Mouse (Mus musculus) intestine, postnatal 0 days (tissue): ENCODE data around the gene Erp44. TPM values are rescaled to one million over a fixed set of nuclear protein-coding genes. Genes with fewer than 3 reads are reported as not detected.

Experiments
- ATAC-seq: fragments of 200-750 bp; cut with Nextera tagmentation; 2 replicates; pipeline ENCODE4 v1.8.0; 2017; ENCODE audit warnings: mild to moderate bottlenecking, moderate TSS enrichment, moderate library complexity
- H3K27ac ChIP-seq: fragments of 300-500 bp; sonication (generic); 2 replicates; pipeline ENCODE4 v1.5.1; 2014; ENCODE audit warnings: mild to moderate bottlenecking, low read depth, low read length, moderate library complexity
- H3K27me3 ChIP-seq: fragments of 300-500 bp; sonication (generic); replicated peaks from 2 replicates; pipeline ENCODE4 v1.6.1; 2014; ENCODE audit warnings: low read length, mixed read lengths; ENCODE audit not compliant: control insufficient read depth, insufficient read depth
- H3K36me3 ChIP-seq: fragments of 300-500 bp; sonication (generic); 2 replicates; pipeline ENCODE4 v1.6.1; 2014; ENCODE audit warnings: mild to moderate bottlenecking, moderate library complexity; ENCODE audit not compliant: control insufficient read depth, insufficient read depth
- H3K4me1 ChIP-seq: fragments of 300-500 bp; sonication (generic); replicated peaks from 2 replicates; pipeline ENCODE4 v1.6.1; 2014; ENCODE audit warnings: antibody characterized with exemption, low read length, mixed read lengths; ENCODE audit not compliant: control insufficient read depth, insufficient read depth
- H3K4me2 ChIP-seq: fragments of 300-500 bp; sonication (generic); replicated peaks from 2 replicates; pipeline ENCODE4 v1.6.1; 2014; ENCODE audit warnings: low read depth, mild to moderate bottlenecking, moderate library complexity
- H3K4me3 ChIP-seq: fragments of 300-500 bp; sonication (generic); 2 replicates; pipeline ENCODE4 v1.5.1; 2014; ENCODE audit warnings: low read depth, low read length
- H3K9ac ChIP-seq: fragments of 300-500 bp; sonication (generic); 2 replicates; pipeline ENCODE4 v1.6.1; 2014; ENCODE audit warnings: mild to moderate bottlenecking, low read depth, low read length
- H3K9me3 ChIP-seq: fragments of 300-500 bp; sonication (generic); 2 replicates; pipeline ENCODE4 v1.6.1; 2016; ENCODE audit warnings: mixed run types; ENCODE audit not compliant: control insufficient read depth
- CTCF ChIP-seq: sonication (generic); IDR thresholded peaks from 2 replicates; pipeline ENCODE4 v1.5.1; 2016; ENCODE audit warnings: low read depth, mild to moderate bottlenecking, control low read depth, antibody characterized with exemption, moderate library complexity
- WGBS: fragments of 180-500 bp; shearing (Covaris S2); extraction: QIAGEN DNeasy Blood & Tissue Kit; methylation state at CpG from one replicate; pipeline ENCODE4 v1.1.7; 2014; 5-methylcytosine and 5-hydroxymethylcytosine counted together
- polyA plus RNA-seq: library from polyadenylated mRNA; unstranded; fragments of >200 nt; fragmentation: Nextera tagmentation; extraction: Ambion mirVana; gene quantifications from 2 replicates; pipeline ENCODE4 v1.2.1, GENCODE M21; 2015

Erp44 gene
- polyA plus RNA-seq, 1 experiment from 2014 or later, result 78.8 TPM

- peaks cover 16% of the 10 kb centered on the region for H3K36me3 ChIP-seq
- no peaks in the 10 kb centered on the region for H3K4me1 ChIP-seq
- H3K4me2 ChIP-seq, result no peak overlapping the region
- H3K27ac ChIP-seq, result no peak overlapping the region
- H3K9me3 ChIP-seq, result no peaks in the 10 kb centered on the region
- ATAC-seq, result no peak
- H3K4me3 ChIP-seq, result no peak overlapping the region
- 87% methylated on average over 6 of the region's 6 CpGs for WGBS
- no peak for TF ChIP-seq CTCF
- H3K9ac ChIP-seq, result no peak overlapping the region
- no peaks in the 10 kb centered on the region for H3K27me3 ChIP-seq
Observed at GRCm38 (mm10) chr4:48181366-48181765, 98.0 kb downstream of the Erp44 start.

GRCm38 (mm10) chr4:48180922-48181321, 98.4 kb downstream of the Erp44 start:
- no peak for ATAC-seq
- Histone ChIP-seq H3K4me3 (no peak overlapping the region), H3K27ac (no peak overlapping the region), H3K9ac (no peak overlapping the region), H3K4me2 (no peak overlapping the region), H3K9me3 (no peaks in the 10 kb centered on the region), H3K27me3 (no peaks in the 10 kb centered on the region), H3K36me3 (peaks cover 16% of the 10 kb centered on the region), H3K4me1 (no peaks in the 10 kb centered on the region)
- TF ChIP-seq CTCF, result no peak
- 49% methylated on average over 2 of the region's 2 CpGs for WGBS

GRCm38 (mm10) chr4:48175666-48176065, 103.7 kb downstream of the Erp44 start:
- 83% methylated on average over 3 of the region's 3 CpGs for WGBS
- no peak for TF ChIP-seq CTCF
- Histone ChIP-seq H3K9me3 (no peaks in the 10 kb centered on the region), H3K27me3 (no peaks in the 10 kb centered on the region), H3K4me1 (no peaks in the 10 kb centered on the region), H3K36me3 (no peaks in the 10 kb centered on the region; the same call in 1 of the 2 replicates), H3K4me3 (no peak overlapping the region), H3K9ac (no peak overlapping the region), H3K4me2 (no peak overlapping the region), H3K27ac (no peak overlapping the region)
- no peak for ATAC-seq

- H3K4me1 ChIP-seq, result no peaks in the 10 kb centered on the region
- H3K9me3 ChIP-seq, result no peaks in the 10 kb centered on the region
- TF ChIP-seq CTCF, result no peak
- H3K36me3 ChIP-seq, result peaks cover 16% of the 10 kb centered on the region
- no peak overlapping the region for H3K27ac ChIP-seq
- no peak overlapping the region for H3K9ac ChIP-seq
- no peak for ATAC-seq
- H3K27me3 ChIP-seq, result no peaks in the 10 kb centered on the region
- no peak overlapping the region for H3K4me2 ChIP-seq
- no peak overlapping the region for H3K4me3 ChIP-seq
- WGBS, result 84% methylated on average over 5 of the region's 5 CpGs
Observed at GRCm38 (mm10) chr4:48163851-48164250, 115.5 kb downstream of the Erp44 start.

GRCm38 (mm10) chr4:48160386-48160785, 119.0 kb downstream of the Erp44 start:
- 67% methylated on average over 4 of the region's 4 CpGs for WGBS
- H3K27ac ChIP-seq, result no peak overlapping the region
- no peaks in the 10 kb centered on the region for H3K27me3 ChIP-seq
- peaks cover 11% of the 10 kb centered on the region for H3K36me3 ChIP-seq
- no peak overlapping the region for H3K4me3 ChIP-seq
- no peak for ATAC-seq
- no peak overlapping the region for H3K9ac ChIP-seq
- no peak overlapping the region for H3K4me2 ChIP-seq
- TF ChIP-seq CTCF, result no peak
- H3K9me3 ChIP-seq, result no peaks in the 10 kb centered on the region
- no peaks in the 10 kb centered on the region for H3K4me1 ChIP-seq

- Histone ChIP-seq H3K27me3 (no peaks in the 10 kb centered on the region), H3K4me1 (no peaks in the 10 kb centered on the region), H3K36me3 (0 out of 2 replicates have a peak, but pooled peaks cover 7% of the 10 kb centered on the region), H3K9me3 (no peaks in the 10 kb centered on the region), H3K4me2 (no peak overlapping the region), H3K4me3 (no peak overlapping the region), H3K9ac (no peak overlapping the region), H3K27ac (no peak overlapping the region)
- TF ChIP-seq CTCF, result no peak
- no peak for ATAC-seq
- 74% methylated on average over 1 of the region's 1 CpGs for WGBS
Observed at GRCm38 (mm10) chr4:48155864-48156263, 123.5 kb downstream of the Erp44 start.

- Histone ChIP-seq H3K27ac (no peak overlapping the region), H3K27me3 (no peaks in the 10 kb centered on the region), H3K4me2 (no peak overlapping the region), H3K4me1 (no peaks in the 10 kb centered on the region), H3K36me3 (no peaks in the 10 kb centered on the region), H3K4me3 (no peak overlapping the region), H3K9ac (no peak overlapping the region), H3K9me3 (no peaks in the 10 kb centered on the region)
- no peak for ATAC-seq
- TF ChIP-seq CTCF, result no peak
- 93% methylated on average over 5 of the region's 5 CpGs for WGBS
Observed at GRCm38 (mm10) chr4:48153229-48153628, 126.1 kb downstream of the Erp44 start.
